Mouse (Mus musculus): ENCODE measurements around the gene Tomm20.
"Not testable (repeated sequence)": the region's sequence is repeated elsewhere in the genome, so short reads cannot be mapped to it uniquely, and the experiment has no call there.

The Tomm20 gene

GRCm38 (mm10) chr8:126919255-126919654 is 26.4 kb downstream of the Tomm20 start:
- DNase-seq (ENCODE audit: low read depth, low spot score) = no peak

- no peak for DNase-seq (ENCODE audit: low read depth, low spot score)
Measured at GRCm38 (mm10) chr8:126918356-126918755, 27.3 kb downstream of the Tomm20 start.

- DNase-seq (ENCODE audit: low read depth, low spot score) = no peak
Measured at GRCm38 (mm10) chr8:126917179-126917905, 28.3 kb downstream of the Tomm20 start.

- DNase-seq (ENCODE audit: low read depth, low spot score) = no peak
Measured at GRCm38 (mm10) chr8:126916611-126917010, 29.0 kb downstream of the Tomm20 start.

GRCm38 (mm10) chr8:126914609-126915375 is 30.9 kb downstream of the Tomm20 start:
- DNase-seq (ENCODE audit: low read depth, low spot score) = no peak

- not testable (repeated sequence) for DNase-seq (ENCODE audit: low read depth, low spot score)
Measured at GRCm38 (mm10) chr8:126914107-126914490, 31.5 kb downstream of the Tomm20 start.

GRCm38 (mm10) chr8:126913241-126914106 is 32.2 kb downstream of the Tomm20 start:
- no peak for DNase-seq (ENCODE audit: low read depth, low spot score)

- DNase-seq (ENCODE audit: low read depth, low spot score) = no peak
Measured at GRCm38 (mm10) chr8:126909371-126909802, 36.3 kb downstream of the Tomm20 start.

- DNase-seq (ENCODE audit: low read depth, low spot score) = peak; percentile 39
Measured at GRCm38 (mm10) chr8:126908805-126909204, 36.8 kb downstream of the Tomm20 start.

GRCm38 (mm10) chr8:126907968-126908367 is 37.7 kb downstream of the Tomm20 start:
- DNase-seq (ENCODE audit: low read depth, low spot score) = no peak

- no peak for DNase-seq (ENCODE audit: low read depth, low spot score)
Measured at GRCm38 (mm10) chr8:126907374-126907773, 38.3 kb downstream of the Tomm20 start.

- DNase-seq (ENCODE audit: low read depth, low spot score) = peak; percentile 65
Measured at GRCm38 (mm10) chr8:126905387-126905786, 40.3 kb downstream of the Tomm20 start.

GRCm38 (mm10) chr8:126903927-126904326 is 41.7 kb downstream of the Tomm20 start:
- no peak for DNase-seq (ENCODE audit: low read depth, low spot score)

- no peak for DNase-seq (ENCODE audit: low read depth, low spot score)
Measured at GRCm38 (mm10) chr8:126903224-126903895, 42.3 kb downstream of the Tomm20 start.

GRCm38 (mm10) chr8:126901612-126902011 is 44.0 kb downstream of the Tomm20 start:
- peak; percentile 56 for DNase-seq (ENCODE audit: low read depth, low spot score)

- no peak for DNase-seq (ENCODE audit: low read depth, low spot score)
Measured at GRCm38 (mm10) chr8:126901049-126901448, 44.6 kb downstream of the Tomm20 start.

GRCm38 (mm10) chr8:126895133-126895532 is 50.5 kb downstream of the Tomm20 start:
- DNase-seq (ENCODE audit: low read depth, low spot score) = no peak

GRCm38 (mm10) chr8:126887639-126888006 is 58.0 kb downstream of the Tomm20 start:
- no peak for DNase-seq (ENCODE audit: low read depth, low spot score)

- no peak for DNase-seq (ENCODE audit: low read depth, low spot score)
Measured at GRCm38 (mm10) chr8:126886741-126887638, 58.7 kb downstream of the Tomm20 start.

Measured in A20 (cell line).